Mouse (Mus musculus): ENCODE results near the gene Krtap1-4. TPM values are rescaled to one million over a fixed set of nuclear protein-coding genes. Genes with fewer than 3 reads are reported as not detected.

Krtap1-4 gene
- total RNA-seq (2012; rRNA removed) = not detected in 2 replicates
- not detected for polyA plus RNA-seq (2012; ENCODE audit: insufficient read depth in 1 of 2, insufficient read length in 2 of 2, low read depth in 1 of 2, low replicate concordance in 2 of 2, missing spikeins in 1 of 2)

DNA sequence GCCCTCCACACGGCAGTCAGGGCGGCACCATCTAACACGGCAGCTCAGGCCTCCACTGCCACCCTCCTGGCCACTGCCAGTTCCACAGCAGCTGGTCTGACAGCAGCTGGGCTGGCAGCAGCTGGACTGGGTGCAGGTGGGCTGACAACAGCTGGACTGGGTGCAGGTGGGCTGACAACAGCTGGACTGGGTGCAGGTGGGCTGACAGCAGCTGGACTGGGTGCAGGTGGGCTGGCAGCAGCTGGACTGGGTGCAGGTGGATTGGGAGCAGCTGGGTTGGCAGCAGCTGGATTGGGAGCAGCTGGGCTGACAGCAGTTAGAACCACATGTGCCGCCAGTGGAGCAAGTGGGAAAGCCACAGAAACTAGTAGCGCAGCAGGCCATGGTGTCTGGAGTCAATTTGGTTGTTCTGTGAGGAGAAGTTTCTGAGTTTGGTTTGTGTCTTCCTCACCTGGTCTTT, at the start of gene Krtap1-4:
TSS of gene Krtap1-4 (minus strand) at position 410 of the 460 bp plus-strand sequence.
- H3K36me3 ChIP-seq (ENCODE audit: control insufficient read depth in 1 of 2, insufficient read depth in 2 of 2, low read length in 2 of 2) = no peaks in the 10 kb centered on the region
- no peak within 1 kb of the TSS for H3K9ac ChIP-seq (ENCODE audit: control insufficient read depth, low read depth, low read length, poor library complexity, severe bottlenecking)
- TF ChIP-seq MYC (IDR thresholded peaks at IDR 0.05; ENCODE audit: low read depth, low read length) = no peak
- no peak for TF ChIP-seq GATA1 (IDR thresholded peaks at IDR 0.05; ENCODE audit: low read depth, low read length)
- TF ChIP-seq POLR2AphosphoS5 (IDR thresholded peaks at IDR 0.05; ENCODE audit: borderline replicate concordance, low read depth, low read length) = no peak
- no peak for TF ChIP-seq EP300 (IDR thresholded peaks at IDR 0.05; ENCODE audit: low read depth in 1 of 2, low read length in 2 of 2)
- TF ChIP-seq ELF1 (IDR thresholded peaks at IDR 0.05; ENCODE audit: low read depth, low read length) = no peak
- no peak for TF ChIP-seq MEF2A (IDR thresholded peaks at IDR 0.05; ENCODE audit: extremely low read depth, insufficient replicate concordance, low read depth, low read length, poor library complexity, severe bottlenecking)
- no peak for TF ChIP-seq CTCF (IDR thresholded peaks at IDR 0.05 in 2 of 3, conservative IDR thresholded peaks at IDR 0.05 in 1 of 3; ENCODE audit: control insufficient read depth in 1 of 3, insufficient read depth in 1 of 3, low read depth in 2 of 3, low read length in 3 of 3, poor library complexity in 1 of 3, severe bottlenecking in 1 of 3)
- no peak for TF ChIP-seq E2F4 (IDR thresholded peaks at IDR 0.05; ENCODE audit: borderline replicate concordance, low read depth, low read length)
- no peak for TF ChIP-seq TBP (IDR thresholded peaks at IDR 0.05; ENCODE audit: low read depth, low read length)
- TF ChIP-seq TAL1 (IDR thresholded peaks at IDR 0.05; ENCODE audit: low read length) = no peak
- TF ChIP-seq UBTF (IDR thresholded peaks at IDR 0.05; ENCODE audit: borderline replicate concordance, insufficient read depth, low read depth, low read length) = no peak
- no peak for TF ChIP-seq POLR2A (IDR thresholded peaks at IDR 0.05; ENCODE audit: control insufficient read depth in 1 of 2, insufficient read depth in 1 of 2, low read depth in 1 of 2, low read length in 2 of 2, poor library complexity in 1 of 2)
- no peak for TF ChIP-seq TCF12 (IDR thresholded peaks at IDR 0.05; ENCODE audit: low read depth, low read length)
- TF ChIP-seq RCOR1 (IDR thresholded peaks at IDR 0.05; ENCODE audit: low read depth, low read length) = no peak
- H3K9me3 ChIP-seq (replicated peaks; ENCODE audit: insufficient read depth, low read length) = no peaks in the 10 kb centered on the region
- DNase-seq (ENCODE audit: low read depth, low spot score) = no peak
- H3K4me3 ChIP-seq (ENCODE audit: control insufficient read depth in 1 of 2, insufficient read depth in 1 of 2, low read depth in 2 of 2, low read length in 2 of 2) = no peak within 1 kb of the TSS
- H3K27me3 ChIP-seq (ENCODE audit: control insufficient read depth in 1 of 2, insufficient read depth in 2 of 2, low read length in 2 of 2) = no peaks in the 10 kb centered on the region
- H3K27ac ChIP-seq (ENCODE audit: control insufficient read depth, low read depth, low read length) = no peak within 1 kb of the TSS
- H3K79me2 ChIP-seq (ENCODE audit: control insufficient read depth, insufficient read depth, low read length, poor library complexity) = no peaks in the 10 kb centered on the region
- H3K4me1 ChIP-seq (ENCODE audit: control insufficient read depth in 1 of 2, insufficient read depth in 2 of 2, low read length in 2 of 2) = no peaks in the 10 kb centered on the region

DNA sequence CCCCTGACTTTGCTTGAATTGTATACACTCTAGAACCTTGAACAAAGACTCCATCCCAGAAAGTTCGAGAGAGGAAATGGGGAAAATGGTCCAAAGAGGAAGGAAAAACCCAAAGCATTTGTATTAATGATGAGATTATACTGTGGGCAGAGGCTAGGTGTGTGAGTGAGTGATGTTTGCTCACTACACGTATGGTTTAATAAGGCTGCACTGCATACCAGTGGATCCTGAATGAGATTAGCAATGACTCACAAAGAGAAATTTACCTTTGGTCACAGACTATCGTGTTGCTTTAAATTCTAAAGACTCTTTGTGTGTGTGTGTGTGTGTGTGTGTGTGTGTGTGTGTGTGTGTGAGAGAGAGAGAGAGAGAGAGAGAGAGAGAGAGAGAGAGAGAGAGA, 47.4 kb upstream of the Krtap1-4 start:
- no peak for DNase-seq (ENCODE audit: low read depth, low spot score)
- TF ChIP-seq USF2 (IDR thresholded peaks at IDR 0.05; ENCODE audit: borderline replicate concordance in 1 of 2, insufficient read depth in 1 of 2, low read depth in 1 of 2, low read length in 2 of 2) = no peak
- no peak for TF ChIP-seq KAT2A (conservative IDR thresholded peaks at IDR 0.05; ENCODE audit: low read depth, low read length)
- TF ChIP-seq GATA1 (IDR thresholded peaks at IDR 0.05; ENCODE audit: low read depth, low read length) = no peak
- TF ChIP-seq ZNF384 (IDR thresholded peaks at IDR 0.05; ENCODE audit: low read depth, low read length) = no peak
- no peak for TF ChIP-seq MEF2A (IDR thresholded peaks at IDR 0.05; ENCODE audit: extremely low read depth, insufficient replicate concordance, low read depth, low read length, poor library complexity, severe bottlenecking)
- TF ChIP-seq TCF12 (IDR thresholded peaks at IDR 0.05; ENCODE audit: low read depth, low read length) = no peak
- no peak for TF ChIP-seq RAD21 (IDR thresholded peaks at IDR 0.05; ENCODE audit: low read depth, low read length)
- TF ChIP-seq ZC3H11A (IDR thresholded peaks at IDR 0.05; ENCODE audit: low read depth, low read length) = no peak
- no peak for TF ChIP-seq MAFK (IDR thresholded peaks at IDR 0.05; ENCODE audit: borderline replicate concordance, low read depth, low read length)
- no peak for TF ChIP-seq ELF1 (IDR thresholded peaks at IDR 0.05; ENCODE audit: low read depth, low read length)
- no peak for TF ChIP-seq POLR2A (IDR thresholded peaks at IDR 0.05; ENCODE audit: control insufficient read depth in 1 of 2, insufficient read depth in 1 of 2, low read depth in 1 of 2, low read length in 2 of 2, poor library complexity in 1 of 2)
- Histone ChIP-seq H3K79me2 (ENCODE audit: control insufficient read depth, insufficient read depth, low read length, poor library complexity) (no peaks in the 10 kb centered on the region), H3K4me1 (ENCODE audit: control insufficient read depth in 1 of 2, insufficient read depth in 2 of 2, low read length in 2 of 2) (no peaks in the 10 kb centered on the region), H3K9me3 (replicated peaks; ENCODE audit: insufficient read depth, low read length) (no peaks in the 10 kb centered on the region), H3K27me3 (ENCODE audit: control insufficient read depth in 1 of 2, insufficient read depth in 2 of 2, low read length in 2 of 2) (no peaks in the 10 kb centered on the region), H3K4me3 (ENCODE audit: control insufficient read depth in 1 of 2, insufficient read depth in 1 of 2, low read depth in 2 of 2, low read length in 2 of 2) (no peak overlapping the region), H3K36me3 (ENCODE audit: control insufficient read depth in 1 of 2, insufficient read depth in 2 of 2, low read length in 2 of 2) (no peaks in the 10 kb centered on the region), H3K9ac (ENCODE audit: control insufficient read depth, low read depth, low read length, poor library complexity, severe bottlenecking) (no peak overlapping the region), H3K27ac (ENCODE audit: control insufficient read depth, low read depth, low read length) (no peak overlapping the region)
